Mouse (Mus musculus): ENCODE measurements at regions not wholly inside any gene's neighbourhood (a gene's known extent, or its start where the extent isn't known, plus 50 kb on each side); places are given as distances from the start of the nearest gene placed in this dataset.

GRCm38 (mm10) chr1:29405807-29406206 is 625.8 kb upstream of the Gm597 start:
- DNase-seq (ENCODE audit: low spot score in 2 of 2): peak; percentile 4 to 16

- DNase-seq (ENCODE audit: low spot score in 2 of 2): no peak
These were observed 624.1 kb upstream of the Gm597 start for GRCm38 (mm10) chr1:29404139-29404538.

DNA sequence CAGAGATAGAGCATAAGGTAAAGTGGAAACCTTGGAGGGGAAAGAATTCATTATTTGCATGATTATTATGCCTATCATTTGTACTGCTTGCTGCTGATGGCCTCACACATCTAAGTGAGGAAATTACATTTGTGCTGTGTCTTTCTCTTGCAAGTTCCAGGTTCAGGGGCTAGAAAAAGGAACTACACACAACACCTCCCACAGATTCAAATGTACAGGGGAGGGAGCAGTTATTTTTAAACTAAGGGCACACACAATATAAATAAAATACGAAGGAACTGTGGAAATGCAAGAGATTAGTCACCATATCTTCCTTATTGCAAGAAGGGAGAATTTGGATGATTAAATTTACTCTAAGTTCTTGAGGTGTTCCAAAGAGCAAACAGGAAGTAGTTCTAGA is 583.7 kb upstream of the Gm597 start:
- DNase-seq (ENCODE audit: low spot score in 2 of 2): no peak

GRCm38 (mm10) chr1:29341587-29341986 is 561.5 kb upstream of the Gm597 start:
- no peak for DNase-seq (ENCODE audit: low spot score in 2 of 2)

DNA sequence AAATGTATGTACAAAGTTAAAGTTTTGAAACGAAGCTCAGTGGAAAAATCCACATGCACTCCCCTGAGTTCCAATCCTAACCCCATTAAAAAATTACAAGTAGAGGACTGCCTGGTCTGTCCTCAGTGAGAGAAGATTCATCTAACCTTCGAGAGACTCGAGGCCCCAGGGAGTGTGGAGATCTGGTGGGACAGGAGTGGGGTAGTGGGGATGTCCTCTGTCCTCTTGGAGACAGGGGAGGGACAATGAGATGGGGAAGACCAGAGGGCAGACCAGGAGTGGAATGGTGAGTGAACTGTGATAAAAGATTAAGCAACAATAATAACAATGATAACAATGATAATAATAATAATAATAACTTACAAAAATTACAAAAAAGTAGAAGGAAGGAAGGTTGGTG is 560.9 kb upstream of the Gm597 start:
- DNase-seq (ENCODE audit: low spot score in 2 of 2): no peak

GRCm38 (mm10) chr1:29328930-29329329 is 548.9 kb upstream of the Gm597 start:
- no peak for DNase-seq (ENCODE audit: low spot score in 2 of 2)

Small RNAs in the stretch of these regions (microRNA-seq; reads per million reads assigned to microRNA genes)
- 0 reads per million in 2 experiments for gene Gm23785

Measured in layer of hippocampus, adult 18-20 months (tissue).